In the genomic region with DNA sequence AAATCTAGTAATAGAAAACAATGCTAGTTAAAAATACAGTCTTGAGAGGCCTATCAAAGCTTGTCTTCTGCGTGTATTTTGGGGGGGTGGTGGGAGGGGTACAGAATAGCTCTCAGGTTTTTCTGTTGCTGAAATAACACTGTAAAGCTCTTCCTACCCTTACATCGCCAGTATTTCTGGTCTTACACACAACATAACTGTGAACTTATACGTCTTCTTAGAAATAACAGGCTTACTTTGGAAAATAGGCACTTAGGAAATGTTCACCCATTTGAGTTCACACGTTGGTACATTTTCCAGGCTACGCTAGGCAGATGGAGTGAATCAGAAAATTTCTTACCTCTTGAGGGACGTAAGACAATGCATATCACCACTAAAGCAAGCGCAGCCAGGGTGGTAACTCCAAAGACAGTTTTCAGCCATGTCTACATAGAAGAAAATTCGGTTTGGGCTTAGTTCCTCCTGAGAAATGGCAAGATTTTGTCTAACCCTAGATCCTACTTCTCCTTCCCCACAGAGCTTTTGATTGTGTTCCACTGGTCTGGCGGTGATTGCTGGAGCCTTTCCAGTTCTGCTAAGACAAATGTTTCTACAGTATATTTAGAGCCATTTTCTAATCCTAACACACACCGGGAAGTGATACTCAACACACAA, we compare ENCODE assay signal across 11 mouse cellular contexts. TPM values are rescaled to one million over a fixed set of nuclear protein-coding genes. Genes with fewer than 3 reads are reported as not detected.
A peak's percentile ranks its signal among the peaks of the same experiment; 100 is the strongest.
DNase-seq lines count a peak whose midpoint lies in the region; ATAC-seq lines count a peak whose summit lies in the region.
"Had no signal": no experiment of that assay in that cellular context is flagged by ENCODE, and none has a peak within 500 bp of the region (broad histone marks: within the 10 kb centered on the region; RNA-seq: fewer than 3 reads in every experiment).

No protein-coding gene starts in this region.

- no peaks in the 10 kb centered on the region for H3K27me3 ChIP-seq in heart, embryonic 11.5 days (ENCODE audit: control insufficient read depth, insufficient read depth, low read length)
- H3K27me3 ChIP-seq in lung, embryonic 16.5 days (ENCODE audit: control insufficient read depth, insufficient read depth, low read depth, low read length) = no peaks in the 10 kb centered on the region
- no peaks in the 10 kb centered on the region for H3K27me3 ChIP-seq in stomach, embryonic 15.5 days (replicated peaks)
- H3K27me3 ChIP-seq: hindbrain, embryonic 15.5 days had no signal

- no peak overlapping the region for H3K27ac ChIP-seq in heart, embryonic 11.5 days (ENCODE audit: low read depth, low read length)
- no peak overlapping the region for H3K27ac ChIP-seq in lung, embryonic 16.5 days (ENCODE audit: low read length)
- H3K27ac ChIP-seq in stomach, embryonic 15.5 days = peak overlapping the region; percentile 88
- H3K27ac ChIP-seq: hindbrain, embryonic 15.5 days had no signal

- DNase-seq in heart, adult 18-20 months = peak; percentile 47 to 50
- DNase-seq in lung, postnatal 10 days = no peak
- peak; percentile 26 to 39 for DNase-seq in heart, postnatal 10 days
- no peak for DNase-seq in thymus, postnatal 10 days (ENCODE audit: low spot score in 2 of 2)
- DNase-seq in Muller cell, postnatal 12 days (ENCODE audit: inconsistent ontology term) = no peak
- DNase-seq: adrenal gland, postnatal 25 days had no signal

- no peak for ATAC-seq in heart, embryonic 11.5 days (replicated peaks; ENCODE audit: insufficient number of reproducible peaks, low FRiP score, low TSS enrichment)
- ATAC-seq in lung, embryonic 16.5 days (ENCODE audit: low read depth) = no peak
- ATAC-seq in stomach, embryonic 15.5 days (ENCODE audit: insufficient read depth, low FRiP score, low read depth) = no peak

- intact Hi-C loops in heart, postnatal 10 days (cut with DNase I) = no loop called here

- no peaks in the 10 kb centered on the region for H3K9me3 ChIP-seq in heart, embryonic 11.5 days (replicated peaks; ENCODE audit: control insufficient read depth, low read length)
- H3K9me3 ChIP-seq in lung, embryonic 16.5 days (ENCODE audit: control insufficient read depth, low read length) = no peaks in the 10 kb centered on the region
- H3K9me3 ChIP-seq in stomach, embryonic 15.5 days = no peaks in the 10 kb centered on the region
- H3K9me3 ChIP-seq: hindbrain, embryonic 15.5 days had no signal

- WGBS in heart, embryonic 11.5 days (ENCODE audit: insufficient replicate concordance) = 80% methylated on average over 10 of the region's 10 CpGs
- whole genome bisulfite sequencing in lung, embryonic 16.5 days = 73% methylated on average over 10 of the region's 10 CpGs
- 55% methylated on average over 10 of the region's 10 CpGs for WGBS in stomach, embryonic 15.5 days

- H3K9ac ChIP-seq in heart, embryonic 11.5 days (ENCODE audit: low read depth, low read length) = no peak overlapping the region
- no peak overlapping the region for H3K9ac ChIP-seq in lung, embryonic 16.5 days (ENCODE audit: low read length)
- H3K9ac ChIP-seq in stomach, embryonic 15.5 days = no peak overlapping the region
- H3K9ac ChIP-seq: hindbrain, embryonic 15.5 days had no signal

- H3K4me1 ChIP-seq in heart, embryonic 11.5 days (ENCODE audit: control insufficient read depth, insufficient read depth, low read length) = no peaks in the 10 kb centered on the region
- no peaks in the 10 kb centered on the region for H3K4me1 ChIP-seq in lung, embryonic 16.5 days (replicated peaks; ENCODE audit: control insufficient read depth, insufficient read depth, low read length)
- no peaks in the 10 kb centered on the region for H3K4me1 ChIP-seq in stomach, embryonic 15.5 days
- H3K4me1 ChIP-seq: hindbrain, embryonic 15.5 days had no signal

- H3K4me2 ChIP-seq in heart, embryonic 11.5 days = no peak overlapping the region
- H3K4me2 ChIP-seq in lung, embryonic 16.5 days (ENCODE audit: low read depth, low read length) = peak overlapping the region; percentile 31
- peak overlapping the region; percentile 43 for H3K4me2 ChIP-seq in stomach, embryonic 15.5 days
- H3K4me2 ChIP-seq: hindbrain, embryonic 15.5 days; liver, embryonic 11.5 days had no signal

- no peak overlapping the region for H3K4me3 ChIP-seq in heart, embryonic 11.5 days (ENCODE audit: low read depth, low read length)
- H3K4me3 ChIP-seq in lung, embryonic 16.5 days (ENCODE audit: low read length) = peak overlapping the region; percentile 5
- H3K4me3 ChIP-seq in stomach, embryonic 15.5 days (replicated peaks) = peak overlapping the region; percentile 36
- H3K4me3 ChIP-seq: hindbrain, embryonic 15.5 days had no signal

- H3K36me3 ChIP-seq in heart, embryonic 11.5 days (ENCODE audit: control insufficient read depth, insufficient read depth, low read length) = no peaks in the 10 kb centered on the region
- no peaks in the 10 kb centered on the region for H3K36me3 ChIP-seq in lung, embryonic 16.5 days (ENCODE audit: control insufficient read depth, insufficient read depth, low read length)
- no peaks in the 10 kb centered on the region for H3K36me3 ChIP-seq in stomach, embryonic 15.5 days
- H3K36me3 ChIP-seq: hindbrain, embryonic 15.5 days had no signal

RNA-seq across cellular contexts. Expression of a gene that starts 0.6 kb away (rescaled TPM):
- 1 to 10 TPM; 2.2 to 3.5 TPM for total RNA-seq in heart, adult 18-20 months (2021)
- polyA plus RNA-seq in heart, embryonic 11.5 days (2014; fragmentation: Nextera tagmentation; extraction: Ambion mirVana) = 0.56 and 1.3 TPM in 2 replicates
- 3.1 and 3.6 TPM in 2 replicates for polyA plus RNA-seq in lung, embryonic 16.5 days (2015; fragmentation: Nextera tagmentation; extraction: Ambion mirVana)
- total RNA-seq in heart, postnatal 10 days (2021) = 10 to 100 TPM in 1 of 2 experiments, 1 to 10 TPM in 1; 9.1 to 10.4 TPM
- 15.4 and 16.6 TPM in 2 replicates for polyA plus RNA-seq in stomach, embryonic 15.5 days (2015; fragmentation: Nextera tagmentation; extraction: Ambion mirVana)

Comparison
In these comparisons a context has a peak if more than half of its experiments do, and no peak if none do; other contexts are left out.
1. DNase-seq: peak in heart, adult 18-20 months (2 of 2) and heart, postnatal 10 days (2 of 2); none in lung, postnatal 10 days (single experiment), thymus, postnatal 10 days (0 of 2) and Muller cell, postnatal 12 days (single experiment).